Mouse (Mus musculus) heart, adult 11 months (tissue): Measurements from ENCODE around the gene Zdhhc1.
A peak's percentile ranks its signal among the peaks of the same experiment; 100 is the strongest.

Experiments
- DNase-seq: peaks from one replicate; pipeline ENCODE4 v3.0.0; 2022

The Zdhhc1 gene

DNA sequence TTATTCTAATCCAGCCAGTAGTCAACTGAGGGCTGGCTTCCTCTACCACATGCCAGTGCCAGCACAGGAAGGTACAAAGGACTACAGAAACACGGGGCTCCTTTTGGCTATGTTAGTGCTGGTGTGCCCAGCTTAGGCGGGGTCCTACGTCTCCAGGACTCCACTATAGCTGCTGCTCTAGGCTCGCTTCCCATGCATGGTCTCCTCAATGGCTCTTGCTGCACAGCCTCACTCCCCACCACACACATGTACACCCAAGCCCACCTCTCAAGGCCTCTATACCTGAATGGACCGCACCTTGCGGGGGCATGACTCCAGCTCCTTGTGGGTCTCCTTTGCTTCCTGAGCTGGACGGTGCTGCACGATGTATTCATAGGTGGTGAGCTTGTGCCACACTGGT is 21.0 kb downstream of the Zdhhc1 start:
- peak; percentile 94 for DNase-seq

DNA sequence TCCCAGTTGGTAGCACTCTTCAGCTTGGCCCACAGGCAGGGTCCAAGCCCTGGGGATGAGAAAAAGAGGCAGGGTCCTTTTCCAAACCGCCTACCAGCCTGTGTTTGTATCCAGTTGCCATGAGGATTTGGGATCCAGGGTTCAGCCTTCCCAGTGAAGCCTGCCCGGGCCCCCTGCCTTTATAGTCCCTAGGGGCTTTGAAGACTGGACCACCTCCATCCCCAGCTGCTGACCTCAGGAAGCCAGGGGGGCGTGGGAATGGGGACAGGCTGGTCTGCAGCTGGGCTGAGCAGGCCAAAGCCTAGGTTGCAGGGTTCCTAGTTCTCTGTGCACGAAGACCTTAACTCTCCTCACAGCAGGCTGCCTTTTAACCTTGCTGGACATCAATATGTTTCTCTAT is 21.4 kb downstream of the Zdhhc1 start:
- DNase-seq = peak; percentile 99

- no peak for DNase-seq
Observed at GRCm38 (mm10) chr8:105474680-105475079, 22.0 kb downstream of the Zdhhc1 start.

DNA sequence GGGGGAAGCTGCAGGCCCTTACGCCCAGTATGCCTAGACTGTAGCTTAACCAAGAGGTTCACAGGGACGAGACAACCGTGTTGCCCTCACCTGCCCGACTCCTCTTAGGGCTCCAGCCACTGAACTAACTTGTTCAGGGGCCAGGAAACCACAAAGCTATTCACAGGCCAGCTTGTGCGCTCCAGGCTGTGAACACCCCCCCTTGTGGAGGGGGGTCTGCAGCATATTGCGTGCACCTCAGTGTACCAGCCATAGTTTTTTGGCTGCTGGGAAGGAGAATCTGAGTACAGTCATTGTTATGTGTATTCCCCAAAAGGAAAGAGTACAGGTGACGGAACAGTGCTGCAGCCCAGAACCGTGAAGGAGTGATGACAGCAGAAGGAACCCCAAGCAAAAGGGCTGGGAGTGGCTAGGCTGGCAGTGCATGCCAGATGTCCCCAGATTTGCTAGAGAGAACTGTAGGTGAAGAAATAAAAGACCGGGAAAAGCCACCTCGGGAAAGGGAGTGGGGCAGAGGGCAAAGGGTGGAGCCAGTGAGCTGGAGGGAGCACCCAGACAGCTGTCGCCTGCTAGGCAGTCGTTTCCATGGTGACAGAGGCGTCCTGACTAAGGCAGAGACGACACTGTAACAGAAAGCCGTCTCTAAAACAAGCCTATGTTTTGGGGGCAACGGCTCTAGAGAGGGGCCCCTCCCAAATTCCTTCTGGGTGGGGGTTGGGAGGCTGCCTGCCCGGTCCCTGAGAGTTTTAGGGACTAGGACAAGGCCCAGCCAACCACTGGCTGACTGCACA is 22.7 kb downstream of the Zdhhc1 start:
- DNase-seq = peak; percentile 98

DNA sequence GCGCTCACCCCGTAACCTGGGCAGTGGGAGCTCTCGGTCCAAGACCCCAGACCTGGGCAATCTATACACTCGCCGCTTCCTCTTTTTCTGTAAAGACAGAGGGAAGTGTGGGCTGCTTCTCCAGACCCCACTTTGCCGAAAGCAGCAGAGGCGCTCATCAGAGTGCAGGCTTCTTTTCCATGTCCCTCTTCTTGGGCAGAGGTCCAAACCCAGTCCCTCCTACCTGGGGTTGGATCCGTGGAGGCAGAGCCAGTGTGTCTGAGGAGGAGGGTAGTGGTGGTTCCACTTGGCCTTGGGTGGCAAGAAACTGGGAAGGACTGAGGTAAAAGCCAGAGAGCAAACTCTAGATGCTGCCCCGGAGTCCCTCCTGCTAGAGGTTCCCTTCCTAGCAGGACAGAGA is 23.7 kb downstream of the Zdhhc1 start:
- DNase-seq = peak; percentile 94

GRCm38 (mm10) chr8:105472414-105472932 is 24.2 kb downstream of the Zdhhc1 start:
- peak; percentile 92 for DNase-seq

GRCm38 (mm10) chr8:105471314-105472015 is 25.2 kb downstream of the Zdhhc1 start, which contains the start of gene Tppp3:
TSS of gene Tppp3 (minus strand) at chr8:105471526.
- DNase-seq = peak; percentile 100

DNA sequence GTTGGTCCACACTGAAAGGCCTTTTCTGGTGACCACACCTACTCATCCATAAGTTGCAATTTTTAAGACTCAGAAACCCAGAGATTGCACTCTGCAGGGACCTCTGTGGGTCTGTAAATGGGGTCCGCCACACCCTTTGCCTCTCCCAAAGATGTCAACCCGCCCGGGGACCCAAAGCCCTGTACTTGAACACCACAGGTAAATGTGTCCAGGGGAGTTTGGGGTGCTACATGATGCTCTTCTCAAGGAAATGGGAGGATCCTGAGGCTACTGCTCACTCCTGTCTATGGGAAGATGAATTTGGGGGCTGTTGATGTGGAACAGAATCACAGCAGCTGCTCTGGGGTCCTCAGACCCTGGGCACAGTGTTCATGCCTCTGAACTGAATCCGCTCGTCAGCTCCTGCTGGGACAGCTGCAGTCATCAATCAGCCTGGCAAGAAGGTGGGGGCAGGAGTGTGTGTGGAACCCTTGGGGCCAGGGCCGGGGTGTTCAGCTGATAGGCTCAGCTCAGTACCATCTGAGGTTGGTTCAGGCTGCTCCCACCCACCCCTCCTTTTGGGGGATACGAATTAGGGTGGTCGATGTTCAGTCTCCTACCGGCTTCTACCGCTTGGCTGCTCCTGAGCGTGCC is 25.9 kb downstream of the Zdhhc1 start:
- peak; percentile 95 for DNase-seq

- peak; percentile 92 for DNase-seq
Observed at GRCm38 (mm10) chr8:105470262-105470661, 26.4 kb downstream of the Zdhhc1 start.

- peak; percentile 94 for DNase-seq
Observed at GRCm38 (mm10) chr8:105469816-105470215, 26.9 kb downstream of the Zdhhc1 start.

- peak; percentile 98 for DNase-seq
Observed at GRCm38 (mm10) chr8:105469041-105469695, 27.5 kb downstream of the Zdhhc1 start.

GRCm38 (mm10) chr8:105468002-105468720 is 28.5 kb downstream of the Zdhhc1 start:
- DNase-seq = peak; percentile 91

DNA sequence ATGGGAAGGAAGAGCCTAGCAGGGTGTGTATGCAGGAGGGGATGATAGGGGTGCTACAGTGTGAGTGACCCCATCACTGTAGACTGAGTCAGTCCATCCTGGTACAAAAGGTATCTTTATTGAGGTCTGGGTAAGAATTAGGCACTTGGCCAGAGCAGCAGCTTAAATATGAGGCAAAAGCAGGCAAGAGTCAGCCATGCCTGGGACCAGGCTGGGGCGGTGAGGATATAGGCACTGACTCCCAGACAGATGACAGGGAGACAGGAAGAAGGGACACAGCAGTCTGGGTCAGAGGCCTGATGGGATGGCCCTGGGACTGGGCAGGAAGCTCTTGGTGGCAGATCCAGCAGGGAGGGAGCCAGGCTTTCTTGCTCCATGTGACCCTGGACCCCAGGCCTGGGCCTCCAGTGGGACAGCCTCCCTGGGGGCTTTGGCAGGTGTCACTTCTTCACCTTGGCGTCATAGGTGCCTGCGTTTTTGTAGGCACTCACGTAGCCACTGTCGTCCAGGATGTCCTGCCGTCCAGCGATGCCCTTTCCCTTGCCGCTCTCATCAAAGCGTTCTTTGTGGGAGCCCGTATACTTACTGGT is 29.2 kb downstream of the Zdhhc1 start:
- DNase-seq = peak; percentile 92

DNA sequence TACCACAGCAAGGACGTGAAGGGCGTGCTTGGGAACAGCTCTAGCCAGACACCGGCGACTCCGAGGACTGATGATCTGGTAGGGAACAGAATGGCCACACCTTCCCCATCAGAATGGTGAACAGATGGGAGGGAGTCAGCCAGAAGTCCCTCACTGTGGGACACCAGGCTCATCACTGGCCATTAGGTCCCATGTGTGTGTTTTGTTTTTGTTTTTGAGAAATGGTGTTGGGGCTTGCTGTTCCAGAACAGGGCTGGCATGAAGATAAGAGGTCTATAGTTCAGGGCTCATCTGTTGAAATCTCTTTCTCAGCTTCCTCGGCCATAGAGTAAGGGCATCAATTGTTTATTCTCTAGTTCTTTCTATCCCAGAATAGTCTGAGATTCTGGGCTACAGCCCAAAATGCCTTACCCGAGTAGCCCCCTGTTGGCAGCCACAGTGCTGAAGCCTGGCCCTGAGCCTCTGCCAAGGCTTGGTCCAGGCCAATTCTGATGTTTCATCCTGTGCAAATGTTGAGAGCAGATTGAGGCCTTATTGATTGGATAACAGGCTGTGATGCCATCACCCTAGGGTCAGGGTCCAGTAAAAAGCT is 29.9 kb downstream of the Zdhhc1 start:
- DNase-seq = peak; percentile 94

- DNase-seq = no peak
Observed at GRCm38 (mm10) chr8:105466246-105466645, 30.5 kb downstream of the Zdhhc1 start.

- DNase-seq = peak; percentile 90
Observed at GRCm38 (mm10) chr8:105464595-105464994, 32.1 kb downstream of the Zdhhc1 start.

DNA sequence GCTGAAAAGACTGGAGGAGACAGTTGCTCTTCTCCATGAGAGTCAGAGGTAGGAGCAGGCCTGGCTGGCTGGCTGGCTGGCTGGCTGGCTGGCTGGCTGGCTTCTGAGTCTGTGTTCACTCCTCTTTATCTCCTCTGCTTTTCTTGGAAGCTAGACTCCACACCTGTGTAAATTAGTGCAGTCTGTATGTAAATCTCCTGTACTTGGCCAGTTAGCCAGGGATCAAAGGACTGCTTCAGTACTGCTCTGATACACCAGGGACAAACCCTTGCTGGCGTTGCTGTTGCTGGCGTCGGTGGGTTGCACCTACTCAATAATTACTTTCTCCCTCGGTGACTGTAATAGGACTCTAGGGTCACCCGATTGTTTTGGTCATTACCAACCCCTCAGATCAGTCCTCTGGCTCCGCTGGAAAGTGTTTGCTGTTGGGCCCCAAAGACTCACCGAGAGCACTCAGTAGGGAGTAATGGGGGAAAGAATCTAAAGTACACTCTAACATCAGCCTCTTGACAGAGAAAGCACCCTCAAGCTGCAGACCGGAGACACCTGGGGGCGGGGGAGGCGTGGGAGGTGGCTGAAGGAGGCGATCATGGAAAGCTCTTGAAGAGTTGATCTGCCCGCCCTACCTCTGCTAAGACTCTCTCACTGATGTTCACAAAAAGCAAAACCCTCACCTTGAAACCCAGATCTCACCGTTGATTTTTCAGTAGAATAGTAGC is 35.5 kb downstream of the Zdhhc1 start:
- DNase-seq = peak; percentile 71

GRCm38 (mm10) chr8:105455218-105455617 is 41.5 kb downstream of the Zdhhc1 start:
- DNase-seq = peak; percentile 92

DNA sequence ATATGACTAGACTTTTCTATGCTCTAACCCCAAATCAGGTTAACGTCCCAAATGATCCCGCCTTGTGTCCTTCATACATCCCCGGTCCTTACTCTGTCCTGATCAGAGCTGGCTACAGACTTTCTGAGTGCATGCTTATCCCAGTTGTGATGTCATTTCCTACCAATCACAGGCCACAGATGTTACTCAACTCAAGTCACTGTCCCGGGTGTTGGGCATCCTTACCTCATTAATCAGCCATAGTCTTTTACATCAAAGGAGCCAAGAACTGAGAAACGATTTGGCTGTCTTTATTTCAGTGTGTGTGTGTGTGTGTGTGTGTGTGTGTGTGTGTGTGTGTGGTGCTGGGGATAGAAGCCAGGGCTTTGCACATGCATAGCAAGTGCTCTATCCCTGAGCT is 42.6 kb downstream of the Zdhhc1 start:
- DNase-seq = peak; percentile 90

DNA sequence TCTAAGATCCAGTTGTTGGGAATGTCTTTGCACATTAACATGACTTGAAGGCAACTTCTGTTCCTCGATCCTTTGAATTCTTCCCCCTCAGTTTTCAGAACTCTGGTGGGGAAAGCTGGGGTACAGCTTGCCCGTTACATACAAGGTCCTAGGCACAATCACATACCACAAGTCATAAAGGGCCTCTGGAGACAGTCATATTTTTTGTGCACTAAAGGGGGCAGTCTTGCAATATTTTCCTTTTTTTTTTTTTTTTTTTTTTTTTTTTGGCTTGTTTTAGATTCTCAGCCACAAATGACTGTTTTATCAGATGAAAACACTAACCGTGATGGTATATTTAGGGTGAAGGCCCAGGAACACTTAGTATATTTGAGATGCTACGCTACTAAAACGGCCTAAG is 43.4 kb downstream of the Zdhhc1 start:
- peak; percentile 88 for DNase-seq
